Mouse (Mus musculus) thymus, postnatal 4 days (tissue): ENCODE results near the gene Id2.

Experiments
- DNase-seq: peaks from one replicate; pipeline ENCODE4 v3.0.0; 2021

Id2 gene

DNA sequence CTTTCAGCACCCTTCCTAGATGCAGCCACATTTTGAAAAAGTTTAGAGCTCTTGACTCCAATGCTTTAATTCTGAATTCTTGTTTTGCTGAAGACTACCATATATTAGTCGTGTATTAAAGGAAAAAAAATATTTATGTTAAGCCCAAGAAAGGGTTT is at the start of gene Id2:
TSS of gene Id2 (minus strand) at position 89 of the 158 bp plus-strand sequence.
- DNase-seq: no peak

DNA sequence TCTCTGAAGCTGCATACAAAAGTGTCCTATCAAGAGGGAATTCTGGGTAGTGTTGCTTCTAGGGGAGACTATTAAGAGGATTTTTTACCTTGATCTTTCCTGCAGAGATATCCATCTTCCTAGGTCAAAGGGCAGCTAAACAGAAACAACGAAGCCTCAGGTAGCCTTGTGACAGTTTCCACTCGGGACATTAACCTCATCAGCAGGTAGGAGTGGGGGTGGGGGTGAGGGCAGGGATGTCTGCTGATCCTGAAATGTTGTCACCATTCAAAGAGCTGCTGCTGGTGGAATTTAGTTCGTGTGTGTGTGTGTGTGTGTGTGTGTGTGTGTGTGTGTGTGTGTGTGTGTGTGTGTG is 48.4 kb upstream of the Id2 start:
- DNase-seq: no peak

DNA sequence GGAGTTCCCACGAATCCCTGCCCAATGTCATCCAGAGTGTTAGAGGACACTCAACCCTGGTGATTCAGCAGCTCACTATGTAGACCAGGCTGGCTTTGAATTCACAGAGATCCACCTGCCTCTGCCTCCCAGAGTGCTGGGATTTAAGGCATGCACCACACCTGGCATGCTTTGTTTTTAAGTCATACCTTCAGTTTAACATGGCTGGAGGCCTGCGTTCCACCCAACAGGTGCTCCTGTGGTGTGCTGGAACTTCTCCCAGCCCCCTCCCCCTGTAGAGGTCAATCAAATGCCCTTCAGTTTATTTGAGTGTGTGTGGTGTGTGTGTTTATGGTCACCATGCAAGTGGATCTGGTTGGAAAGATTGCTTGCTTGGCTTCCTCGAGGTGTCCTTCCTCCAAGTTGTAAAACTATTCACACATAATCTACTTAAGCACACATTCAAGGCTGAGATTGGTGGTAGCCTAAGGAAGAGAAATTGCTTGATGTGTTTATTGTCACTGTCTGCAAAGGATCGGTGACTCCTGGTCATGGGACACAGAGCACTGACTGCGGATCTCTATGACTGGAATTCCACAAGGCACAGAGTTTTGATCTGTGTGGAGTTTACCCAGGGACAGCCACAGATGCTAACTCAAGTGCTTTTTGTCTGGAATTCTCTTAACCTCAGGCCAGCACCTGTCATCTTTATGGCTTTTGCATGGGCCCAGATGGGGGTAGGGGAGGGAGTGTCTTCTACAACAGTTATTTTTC is 47.8 kb upstream of the Id2 start:
- no peak for DNase-seq

DNA sequence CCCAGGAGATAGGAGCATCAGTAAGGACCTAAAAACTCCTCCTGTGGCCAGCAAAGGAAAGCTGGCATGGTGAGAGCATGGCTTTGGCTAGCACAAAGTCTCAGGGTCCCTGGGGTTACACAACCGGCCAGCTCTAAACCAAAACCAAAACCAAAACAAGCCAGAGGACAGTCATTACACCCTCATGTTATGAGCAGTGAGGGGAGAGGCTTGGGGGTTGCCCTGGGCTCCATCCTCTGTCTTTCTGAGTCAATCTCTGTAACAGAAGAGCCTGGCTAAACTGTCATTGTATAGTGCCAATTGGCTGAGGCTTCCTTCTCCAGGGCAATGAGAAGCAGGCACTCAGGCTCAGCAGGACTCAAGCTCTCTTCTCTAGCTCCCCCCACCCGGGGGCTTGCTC is 46.6 kb upstream of the Id2 start:
- DNase-seq: no peak

DNA sequence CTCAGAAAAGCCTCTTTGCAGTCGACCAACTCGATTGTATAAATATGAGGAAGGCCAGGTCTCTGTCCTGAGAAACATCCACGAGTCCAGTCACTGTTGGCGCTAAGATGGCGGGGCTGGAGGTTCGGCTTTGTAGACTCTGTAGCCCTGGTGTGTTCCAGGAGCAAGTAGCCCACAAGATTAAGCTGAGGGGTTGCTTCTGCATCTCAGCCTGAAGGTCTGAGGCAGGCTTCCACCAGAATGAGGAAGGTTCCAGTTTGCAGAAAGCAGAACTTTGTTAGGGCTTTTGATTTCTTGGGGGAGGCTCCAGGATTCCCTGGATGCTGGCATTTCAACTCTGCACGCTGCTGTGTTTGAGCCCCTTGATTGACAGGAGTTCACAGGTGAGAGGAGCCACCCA is 45.3 kb upstream of the Id2 start:
- DNase-seq: no peak

DNA sequence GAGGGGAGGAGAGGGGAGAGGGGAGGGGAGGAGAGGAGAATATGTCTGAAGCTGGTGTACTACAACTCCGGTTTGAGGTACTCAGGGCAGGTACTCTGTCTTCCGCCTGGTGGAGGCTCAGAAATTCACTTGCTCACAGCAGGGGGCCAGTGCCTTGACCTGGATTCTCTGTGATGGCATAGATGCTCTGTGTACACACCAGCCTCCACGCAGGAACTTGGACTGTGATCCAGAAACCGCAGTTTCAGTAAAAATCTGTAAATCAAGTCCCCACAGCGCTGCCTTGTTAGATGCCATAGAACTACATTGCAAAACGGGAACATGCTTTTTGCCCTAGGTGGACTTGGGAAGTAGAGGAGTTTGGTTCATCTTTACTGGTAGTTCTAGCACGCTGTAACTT is 44.4 kb upstream of the Id2 start:
- no peak for DNase-seq

DNA sequence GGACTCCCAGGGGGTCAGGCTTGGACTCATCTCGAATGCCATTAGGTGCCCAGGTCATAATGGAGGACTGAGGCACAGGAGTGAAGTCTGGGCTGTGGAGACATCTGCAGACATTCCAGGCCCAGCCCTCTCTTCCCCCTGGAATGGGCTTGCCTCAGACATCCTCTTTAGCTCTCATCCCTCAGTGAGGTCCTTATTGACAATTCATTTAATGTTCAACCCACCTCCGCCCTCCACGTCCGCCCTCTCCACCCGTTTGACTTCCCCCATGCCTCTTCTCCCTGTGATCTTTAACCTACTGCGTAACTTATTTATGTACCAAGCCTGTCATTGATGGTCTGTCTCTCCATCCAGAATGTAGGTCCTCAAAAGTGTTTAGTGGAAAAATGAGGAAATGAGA is 43.2 kb upstream of the Id2 start:
- DNase-seq: no peak

DNA sequence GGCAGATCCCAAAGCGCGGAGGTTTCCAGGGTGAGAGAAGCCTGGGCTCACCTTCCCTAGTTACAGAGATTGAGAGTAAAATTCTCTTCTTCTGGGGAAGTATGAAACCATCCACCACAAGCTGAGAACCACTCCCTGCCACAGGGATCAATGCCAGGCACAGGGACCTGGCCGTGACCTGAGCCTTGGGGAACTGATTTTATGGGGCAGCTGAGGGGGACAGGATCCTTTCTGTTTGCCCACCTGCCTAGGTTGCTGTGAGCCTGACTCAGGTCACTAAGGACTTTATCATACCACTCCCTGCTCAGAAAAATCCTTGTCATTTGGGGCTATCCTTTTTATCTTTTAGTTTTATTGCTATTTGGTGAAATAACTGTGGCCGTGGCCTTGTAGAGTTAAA is 41.7 kb upstream of the Id2 start:
- DNase-seq: no peak

DNA sequence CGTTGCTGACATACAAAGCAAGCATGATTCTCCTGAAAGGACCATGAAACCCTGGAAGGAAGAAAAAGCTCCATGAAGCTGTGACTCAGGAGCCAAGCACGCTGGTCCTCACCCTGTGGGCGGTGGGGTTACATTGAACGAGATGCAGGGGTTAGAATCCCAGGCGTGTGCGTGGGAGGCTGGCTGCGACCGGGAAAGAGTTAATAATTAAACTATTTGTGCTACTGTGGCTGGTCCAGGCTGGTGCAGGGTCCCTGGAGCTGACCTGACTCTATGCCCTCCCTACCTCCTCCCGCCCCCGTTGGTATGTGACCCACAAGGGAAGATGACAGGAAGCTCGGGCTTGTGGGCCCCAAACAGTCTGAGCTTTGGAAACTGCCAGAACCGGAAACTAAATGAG is 35.1 kb upstream of the Id2 start:
- DNase-seq: peak; percentile 33

DNA sequence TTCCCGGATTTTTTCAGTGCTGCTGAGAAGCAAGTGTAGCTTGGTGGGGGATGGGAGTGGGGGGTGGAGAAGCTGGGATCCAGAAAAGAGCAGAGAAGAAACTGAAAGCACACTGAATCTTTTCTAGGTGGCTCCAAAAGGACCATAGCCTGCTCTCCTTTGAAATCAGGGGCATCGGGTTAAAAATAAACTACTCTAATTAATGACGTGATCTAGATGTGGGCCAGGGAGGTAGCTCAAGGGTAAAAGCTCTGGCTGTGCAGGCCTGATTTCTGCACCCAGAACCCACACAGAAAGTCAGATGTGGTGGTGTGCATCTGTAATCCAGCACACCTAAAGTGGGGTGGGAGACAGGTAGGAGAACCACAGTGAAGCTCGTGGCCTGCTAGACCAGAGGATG is 30.7 kb upstream of the Id2 start:
- DNase-seq: no peak

DNA sequence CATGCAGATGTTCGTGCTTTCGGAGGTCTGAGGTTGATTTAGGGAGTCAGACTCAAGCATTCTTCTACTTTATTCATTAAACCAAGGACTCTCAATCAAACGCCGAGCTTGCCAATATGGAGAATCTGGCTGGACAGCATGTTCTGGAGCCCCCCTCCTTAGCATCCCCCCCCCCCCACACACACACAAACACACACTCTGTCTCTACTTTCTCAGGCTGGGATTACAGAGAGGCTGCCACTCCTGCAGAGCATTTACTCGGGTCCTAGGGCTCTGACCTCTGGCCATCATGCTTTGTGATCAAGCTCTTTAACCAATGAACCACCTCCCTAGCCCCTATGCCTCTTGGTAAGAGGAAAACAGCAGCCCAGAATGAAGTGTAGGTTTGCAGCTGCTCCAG is 29.3 kb upstream of the Id2 start:
- DNase-seq: no peak

DNA sequence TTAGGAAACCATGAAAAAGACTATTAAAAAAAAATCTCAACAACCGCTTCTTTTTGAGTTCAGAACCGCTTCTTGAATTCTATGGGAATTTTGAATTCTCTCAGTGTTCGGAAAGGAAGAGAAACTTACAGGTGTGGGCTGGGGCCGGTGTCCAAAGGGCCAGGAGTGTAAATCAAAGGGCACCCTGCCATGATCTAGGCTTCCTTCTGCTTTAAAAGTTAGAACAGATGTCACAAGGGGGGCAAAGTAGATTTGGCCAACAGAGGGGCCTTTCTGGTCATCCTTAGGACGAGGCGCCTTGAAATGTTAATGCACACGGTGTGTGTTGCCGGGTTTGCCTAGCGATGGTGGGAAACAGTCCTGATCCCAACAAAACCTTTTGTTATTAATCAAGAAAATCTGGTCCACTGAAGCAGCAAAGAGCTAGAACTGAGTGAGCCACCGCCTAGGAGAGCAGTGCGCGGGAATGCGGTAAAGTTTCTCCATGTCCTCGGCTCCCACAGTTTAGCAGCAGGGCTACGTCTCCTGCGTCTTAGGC is 28.4 kb upstream of the Id2 start:
- DNase-seq: no peak

DNA sequence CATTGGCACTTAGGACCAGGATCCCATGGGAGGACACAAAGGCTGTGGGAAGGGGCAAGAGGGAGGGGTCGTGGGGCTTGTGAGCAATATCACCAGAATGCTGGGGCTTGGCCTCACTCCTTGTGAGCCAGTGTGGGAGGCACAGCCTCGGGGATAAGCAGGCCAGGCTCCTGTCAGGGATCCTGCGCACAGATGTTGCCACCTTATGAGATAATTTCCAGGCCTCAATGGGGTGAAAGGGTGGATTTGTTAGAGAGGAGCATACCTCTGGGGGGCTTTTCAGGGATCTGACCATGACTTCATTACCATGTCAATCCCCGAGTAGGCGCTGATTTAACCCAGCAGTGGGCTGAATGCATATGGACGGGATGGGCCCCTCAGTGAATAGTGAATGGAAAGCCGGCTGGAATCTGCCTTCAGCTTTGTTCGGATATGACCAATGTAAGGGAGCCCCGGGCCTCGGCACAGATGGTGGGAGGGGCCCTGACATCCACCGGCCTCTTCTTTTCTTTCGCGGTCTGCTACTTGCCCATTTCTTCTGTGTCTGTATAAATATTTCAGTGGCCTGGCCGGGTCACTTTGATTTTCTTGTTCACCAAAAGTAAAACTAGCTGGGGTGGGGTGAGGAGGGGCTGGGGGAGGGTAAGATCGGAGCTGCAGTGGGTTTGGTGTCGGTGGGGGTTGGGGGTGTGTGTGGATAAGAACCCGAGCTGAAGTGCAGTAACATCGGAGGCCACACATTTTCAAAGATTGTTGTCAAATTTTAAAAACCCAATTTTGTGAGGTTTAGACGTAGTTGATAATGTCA is 27.7 kb upstream of the Id2 start:
- DNase-seq: no peak

DNA sequence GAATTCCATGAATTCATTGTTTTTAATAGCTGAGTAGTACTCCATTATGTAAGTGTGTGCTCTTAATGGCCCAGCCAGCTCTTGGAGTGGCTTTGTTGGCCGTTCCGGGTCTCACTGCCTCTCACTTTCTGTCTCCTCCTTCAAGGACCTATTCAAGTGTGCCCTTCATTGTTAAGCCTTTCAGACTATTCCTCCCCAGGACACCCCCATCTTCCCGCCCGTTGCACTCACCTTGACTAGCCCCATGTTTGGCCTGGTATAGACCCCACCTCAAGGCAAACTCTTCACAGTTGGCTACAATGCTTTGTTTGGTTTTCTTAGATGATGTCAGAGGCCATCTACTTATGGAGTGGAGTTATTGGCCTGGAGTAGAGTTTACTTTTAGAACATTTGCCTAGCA is 23.8 kb upstream of the Id2 start:
- no peak for DNase-seq

DNA sequence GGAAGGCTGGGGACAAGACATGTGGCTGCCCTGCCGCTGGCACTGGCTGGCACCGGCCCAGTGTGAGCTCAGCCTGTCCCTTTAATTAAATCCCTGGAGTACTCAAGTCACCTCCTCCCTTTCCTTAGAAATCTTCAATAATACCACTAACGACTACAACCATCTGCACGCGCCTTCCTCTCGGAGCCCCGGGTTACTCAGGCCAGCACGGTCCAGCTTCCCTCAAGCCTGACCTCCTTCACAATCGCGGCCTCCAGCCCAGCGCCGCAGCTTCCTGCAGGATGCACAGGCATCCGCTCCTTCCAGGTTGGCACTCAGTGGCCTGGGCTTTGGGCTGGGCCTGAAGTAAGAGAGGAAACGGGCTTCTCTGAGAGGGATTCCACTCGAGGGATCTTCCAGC is 22.3 kb upstream of the Id2 start:
- DNase-seq: no peak

DNA sequence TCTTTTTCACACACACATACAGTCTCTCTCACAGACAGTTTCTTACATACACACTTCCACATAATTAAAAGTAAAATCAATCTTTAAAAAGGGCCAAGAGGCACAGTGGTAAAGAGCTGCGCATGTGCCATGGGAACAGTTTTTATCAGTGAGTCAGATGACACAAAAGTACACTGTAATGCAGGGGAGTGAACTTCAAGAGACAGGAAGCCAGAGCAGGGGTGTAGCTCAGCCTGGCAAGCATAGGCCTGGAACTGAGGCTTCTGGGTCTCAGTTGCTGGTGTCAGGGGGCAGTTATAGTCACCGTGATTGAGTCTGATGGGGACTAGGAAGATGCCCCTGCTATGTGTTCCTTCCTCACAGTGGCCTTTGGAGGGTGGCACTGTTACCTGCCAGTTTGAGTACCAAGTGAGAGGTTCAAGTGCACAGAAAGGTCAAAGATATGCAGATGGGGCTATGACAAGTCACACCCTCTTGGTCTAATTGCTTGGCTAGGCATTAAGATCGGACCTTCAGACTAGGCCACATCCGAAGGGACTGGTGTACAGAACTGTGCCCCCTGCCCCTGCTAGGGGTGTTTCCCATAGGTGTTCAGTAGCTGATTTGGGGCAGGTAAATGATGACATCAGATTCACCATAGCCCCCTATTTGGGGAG is 21.0 kb upstream of the Id2 start:
- DNase-seq: no peak

DNA sequence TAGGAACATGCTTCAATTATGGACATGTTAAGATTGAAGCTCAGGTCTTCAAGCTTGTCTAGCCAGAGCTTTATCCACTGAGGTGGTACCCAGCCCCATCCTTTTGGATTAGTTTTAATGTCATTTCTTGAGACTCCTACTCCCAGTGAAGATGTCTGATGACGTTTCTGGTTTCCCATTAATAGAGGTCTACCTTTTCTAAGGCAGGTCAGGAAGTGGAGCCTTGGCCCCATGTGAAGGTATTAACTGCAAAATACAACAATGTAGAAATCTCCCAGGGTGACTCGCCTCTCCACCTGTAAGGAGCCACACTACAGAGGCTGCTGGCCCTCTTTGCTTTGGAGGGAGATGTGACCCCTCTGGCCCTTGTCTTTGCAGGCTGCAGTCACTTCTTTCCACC is 19.2 kb upstream of the Id2 start:
- no peak for DNase-seq

DNA sequence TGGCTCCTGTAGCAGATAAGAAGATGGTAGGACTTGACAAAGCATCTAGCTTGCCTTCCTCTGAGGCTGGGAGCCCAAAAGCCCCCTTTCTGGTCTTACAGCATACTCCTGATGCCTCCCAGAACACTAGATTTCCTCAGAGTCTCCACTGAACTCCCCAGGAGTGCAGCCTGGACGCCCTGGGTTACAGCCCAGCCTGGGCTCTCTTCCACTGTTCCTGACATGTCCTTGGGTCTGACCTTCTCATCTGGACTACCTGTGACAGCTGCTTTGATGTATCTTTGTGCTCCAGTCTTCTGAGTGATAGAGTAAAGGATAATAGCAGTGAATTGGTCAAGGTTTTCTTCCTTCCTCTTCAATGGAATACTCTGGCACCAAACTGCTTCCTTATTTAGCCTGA is 17.5 kb upstream of the Id2 start:
- no peak for DNase-seq

DNA sequence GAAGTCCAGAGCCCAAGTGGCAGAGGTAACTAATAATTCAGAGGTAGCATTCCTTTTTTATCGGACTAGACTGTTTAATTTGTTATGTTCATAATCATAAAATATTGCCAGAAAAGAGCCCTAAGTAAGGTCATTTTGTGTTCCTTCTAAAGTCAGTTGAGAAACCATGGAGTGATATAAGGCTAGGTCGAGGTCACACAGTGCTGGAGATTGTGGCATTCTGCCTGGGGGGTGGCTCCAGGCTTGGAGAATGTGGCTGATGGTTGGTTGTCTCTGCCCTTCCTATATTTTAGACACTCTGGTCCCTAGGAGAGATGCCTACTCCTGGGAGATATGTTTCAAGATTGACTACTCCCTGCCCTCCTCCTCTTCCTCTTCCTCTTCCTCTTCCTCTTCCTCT is 16.4 kb upstream of the Id2 start:
- no peak for DNase-seq

DNA sequence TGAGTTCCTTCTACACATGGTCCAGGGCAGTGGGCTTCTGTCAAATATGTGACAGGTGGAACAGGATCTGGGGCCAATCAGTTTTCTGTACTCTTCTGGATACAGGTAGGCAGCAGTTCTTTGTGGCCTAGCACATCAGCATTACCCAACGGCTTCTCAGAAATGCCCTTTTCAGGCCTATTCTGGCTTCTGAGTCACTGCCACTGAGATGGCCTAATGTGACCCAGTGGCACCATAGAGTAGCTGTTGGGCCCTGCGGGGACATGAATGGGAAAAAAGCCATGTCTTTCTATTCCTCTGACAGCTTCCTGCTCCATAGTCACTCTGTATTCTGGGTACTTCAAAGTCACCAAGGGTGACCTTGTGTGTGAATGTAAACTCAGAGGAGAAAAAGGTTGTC is 15.9 kb upstream of the Id2 start:
- DNase-seq: no peak

DNA sequence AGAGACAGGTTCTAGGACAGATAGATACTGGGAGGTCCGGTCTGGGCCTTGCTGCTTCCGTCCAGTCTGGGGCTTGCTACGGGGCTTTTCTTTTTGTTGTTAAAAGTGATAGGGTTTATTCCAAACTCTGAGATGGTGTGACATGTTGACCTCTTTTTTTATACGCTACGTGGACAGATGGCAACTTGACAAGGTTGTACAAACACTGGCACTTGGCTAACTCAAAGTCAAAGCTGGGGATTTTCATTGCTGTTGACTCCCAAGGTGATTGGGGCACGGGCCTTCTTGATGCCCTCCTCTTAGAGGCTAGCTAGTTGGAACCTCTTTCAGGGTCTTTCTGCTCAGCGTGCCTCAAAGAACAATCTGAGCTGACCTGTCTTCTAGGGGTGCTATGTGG is 13.7 kb upstream of the Id2 start:
- DNase-seq: no peak

DNA sequence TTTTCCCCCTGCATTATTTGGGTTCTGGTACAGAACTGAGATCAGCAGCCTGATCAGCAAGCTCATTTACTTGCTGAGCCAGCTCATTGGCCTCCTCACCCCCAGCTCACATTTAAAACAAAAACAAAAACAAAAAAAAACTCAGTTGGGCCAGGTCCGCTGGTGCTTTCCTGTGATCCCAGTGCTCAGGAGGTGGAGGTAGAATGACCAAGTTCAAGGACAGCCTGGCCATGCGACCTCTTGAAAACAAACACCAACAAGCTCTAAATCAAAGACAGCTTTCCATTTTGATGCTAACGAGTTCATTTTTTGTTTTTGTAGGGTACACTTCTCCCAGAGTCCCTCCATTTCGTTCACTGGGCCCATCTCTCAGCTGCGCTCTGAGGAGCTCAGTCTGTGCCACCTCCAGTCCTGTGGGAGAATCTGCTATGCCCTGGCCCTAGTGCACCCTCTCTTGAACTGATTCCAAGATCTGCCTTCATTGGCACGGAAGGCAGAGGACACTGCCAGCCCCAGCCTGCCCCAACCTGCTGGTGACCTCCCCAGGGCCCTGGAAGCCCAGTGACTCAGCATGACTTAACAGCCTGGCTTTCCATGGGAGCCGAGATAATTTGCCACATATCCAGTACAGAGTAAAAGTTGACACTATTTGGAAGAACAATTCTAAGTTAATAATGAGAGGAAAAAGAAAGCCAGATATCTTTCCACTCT is 13.2 kb upstream of the Id2 start:
- DNase-seq: no peak

DNA sequence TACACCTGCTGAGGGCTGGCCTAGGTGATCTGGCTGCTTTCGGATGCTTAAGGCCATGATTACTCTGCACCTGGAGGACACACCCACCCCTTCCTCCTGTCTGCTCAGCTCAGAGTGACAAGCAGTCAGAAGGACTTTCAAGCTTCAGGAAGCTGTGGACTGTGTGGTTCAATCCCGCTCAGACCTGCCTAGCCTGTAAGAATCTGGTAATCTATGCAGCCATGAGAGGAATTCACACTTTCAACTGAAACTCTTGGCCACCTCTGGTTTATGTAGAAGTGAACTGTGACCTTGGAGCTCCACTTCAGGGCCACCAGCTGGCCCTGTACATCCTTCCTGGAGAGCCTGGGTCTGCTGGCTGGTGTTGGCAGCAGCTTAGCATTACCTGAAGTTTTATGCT is 11.9 kb upstream of the Id2 start:
- DNase-seq: no peak

DNA sequence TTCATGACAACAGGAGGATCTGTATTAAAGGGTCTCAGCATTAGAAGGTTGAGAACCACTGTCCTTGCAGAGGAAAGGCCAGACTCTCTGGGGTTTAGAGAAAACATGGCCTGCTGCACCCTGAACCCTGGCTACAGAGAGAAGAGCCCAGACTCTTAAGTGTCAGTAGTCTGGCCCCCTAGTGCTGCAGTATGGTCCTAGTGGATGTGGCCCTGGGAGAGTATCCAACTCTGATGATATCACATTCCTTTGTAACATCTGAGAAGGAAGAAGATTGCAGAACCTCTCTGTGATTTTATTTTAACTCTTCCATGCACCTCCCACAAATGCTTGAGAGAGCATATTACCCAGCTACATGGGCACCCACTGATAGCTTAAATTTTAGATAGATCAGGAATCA is 7.6 kb upstream of the Id2 start:
- no peak for DNase-seq
